Mouse (Mus musculus): Measurements from ENCODE around the gene Polm. TPM values are rescaled to one million over a fixed set of nuclear protein-coding genes. Genes with fewer than 3 reads are reported as not detected.

Polm gene
- polyA plus RNA-seq, 1 experiment, result 14.7 TPM

DNA sequence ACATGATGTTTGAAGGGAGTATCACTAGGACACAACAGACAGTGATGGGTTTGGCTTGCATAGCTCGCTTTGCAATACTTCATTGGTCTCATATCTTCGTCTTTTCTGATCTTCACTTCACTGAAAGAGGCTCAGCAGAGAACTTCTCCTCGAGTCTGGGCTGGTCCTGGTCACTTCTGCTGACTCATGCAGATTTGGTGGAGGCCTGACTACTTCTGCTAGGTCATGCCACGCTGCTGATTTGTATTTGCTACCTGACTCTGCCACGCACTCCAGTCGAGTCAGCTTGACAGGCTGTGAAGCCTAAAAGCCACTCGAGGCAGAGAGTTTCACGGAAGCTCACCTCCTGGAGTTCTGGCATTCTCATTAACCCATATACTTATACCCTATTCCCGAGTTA lies 29.9 kb downstream of the Polm start:
- TF ChIP-seq CTCF (conservative IDR thresholded peaks at IDR 0.05; ENCODE audit: insufficient read depth, insufficient read length, low read depth, low read length) (no peak), POLR2A (IDR thresholded peaks at IDR 0.05; ENCODE audit: low read depth, low read length) (no peak)
- H3K36me3 ChIP-seq (ENCODE audit: control insufficient read depth, insufficient read depth, low read length), result no peaks in the 10 kb centered on the region
- DNase-seq, result no peak
- H3K4me1 ChIP-seq (ENCODE audit: control insufficient read depth, insufficient read depth, low read length), result no peaks in the 10 kb centered on the region
- H3K27me3 ChIP-seq (replicated peaks; ENCODE audit: control insufficient read depth, insufficient read depth, low read length), result no peaks in the 10 kb centered on the region
- WGBS, result 82% methylated on average over 9 of the region's 9 CpGs
- H3K4me3 ChIP-seq (ENCODE audit: insufficient read depth, low read depth, low read length), result no peak overlapping the region
- H3K27ac ChIP-seq (ENCODE audit: insufficient read depth, low read depth, low read length), result no peak overlapping the region

DNA sequence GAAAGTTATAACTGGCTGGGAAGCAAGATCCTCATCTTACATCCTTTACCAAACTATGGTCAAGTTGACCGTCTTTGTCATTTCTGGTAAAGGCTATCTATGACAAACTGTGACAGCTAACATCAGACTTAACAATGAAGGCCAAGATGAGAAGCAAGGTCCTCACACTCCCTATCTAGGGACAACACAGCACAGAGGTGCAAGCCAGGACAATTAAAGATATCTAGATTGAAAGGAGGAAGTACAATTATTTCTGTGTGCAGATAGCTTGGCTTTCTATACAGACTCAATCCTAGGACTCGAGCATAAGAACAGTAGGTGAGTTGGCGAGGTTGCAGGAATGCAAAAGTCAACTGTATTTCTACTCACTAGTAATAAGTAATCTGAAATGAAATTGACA lies 32.1 kb downstream of the Polm start:
- no peaks in the 10 kb centered on the region for H3K36me3 ChIP-seq (ENCODE audit: control insufficient read depth, insufficient read depth, low read length)
- H3K4me1 ChIP-seq (ENCODE audit: control insufficient read depth, insufficient read depth, low read length), result 0 out of 2 replicates have a peak, but pooled peaks cover 3% of the 10 kb centered on the region
- no peak overlapping the region for H3K4me3 ChIP-seq (ENCODE audit: insufficient read depth, low read depth, low read length)
- TF ChIP-seq POLR2A (IDR thresholded peaks at IDR 0.05; ENCODE audit: low read depth, low read length), result no peak
- no peak for TF ChIP-seq CTCF (conservative IDR thresholded peaks at IDR 0.05; ENCODE audit: insufficient read depth, insufficient read length, low read depth, low read length)
- no peak for DNase-seq
- 82% methylated on average over 3 of the region's 3 CpGs for WGBS
- no peaks in the 10 kb centered on the region for H3K27me3 ChIP-seq (replicated peaks; ENCODE audit: control insufficient read depth, insufficient read depth, low read length)
- no peak overlapping the region for H3K27ac ChIP-seq (ENCODE audit: insufficient read depth, low read depth, low read length)

- Histone ChIP-seq H3K36me3 (ENCODE audit: control insufficient read depth, insufficient read depth, low read length) (no peaks in the 10 kb centered on the region), H3K27me3 (replicated peaks; ENCODE audit: control insufficient read depth, insufficient read depth, low read length) (no peaks in the 10 kb centered on the region), H3K27ac (ENCODE audit: insufficient read depth, low read depth, low read length) (no peak overlapping the region), H3K4me1 (ENCODE audit: control insufficient read depth, insufficient read depth, low read length) (0 out of 2 replicates have a peak, but pooled peaks cover 4% of the 10 kb centered on the region), H3K4me3 (ENCODE audit: insufficient read depth, low read depth, low read length) (no peak overlapping the region)
- WGBS, result 73% methylated on average over 5 of the region's 5 CpGs
- TF ChIP-seq POLR2A (IDR thresholded peaks at IDR 0.05; ENCODE audit: low read depth, low read length), result no peak
- TF ChIP-seq CTCF (conservative IDR thresholded peaks at IDR 0.05; ENCODE audit: insufficient read depth, insufficient read length, low read depth, low read length), result no peak
- DNase-seq, result no peak
Observed at GRCm38 (mm10) chr11:5804174-5804573, 33.6 kb downstream of the Polm start.

DNA sequence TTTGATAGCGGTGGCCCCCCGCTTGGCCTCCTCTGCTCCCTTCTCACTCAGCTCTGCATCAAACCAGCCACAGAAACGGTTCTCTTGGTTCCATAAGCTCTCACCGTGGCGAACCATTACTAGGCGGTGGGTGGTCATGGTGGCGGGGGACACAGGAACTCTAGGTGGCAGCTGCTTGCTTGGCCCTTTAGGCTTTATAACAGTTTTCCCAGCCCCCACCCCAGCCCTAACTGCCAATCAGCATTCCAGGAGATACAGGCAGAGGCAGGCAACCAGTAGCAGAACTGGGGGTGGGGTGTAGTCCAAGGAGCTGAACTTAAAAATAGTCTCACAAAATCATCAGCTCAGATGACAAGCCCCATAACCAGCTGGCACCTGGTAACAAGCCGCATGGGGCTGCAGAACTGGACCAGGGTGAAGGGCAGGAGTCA lies 34.2 kb downstream of the Polm start, which contains the start of gene Pgam2:
Gene Pgam2 (minus strand): TSS at position 183 of the 431 bp plus-strand sequence.
- Histone ChIP-seq H3K27ac (ENCODE audit: insufficient read depth, low read depth, low read length) (peak within 1 kb of the TSS; percentile 54), H3K27me3 (replicated peaks; ENCODE audit: control insufficient read depth, insufficient read depth, low read length) (no peaks in the 10 kb centered on the region), H3K4me3 (ENCODE audit: insufficient read depth, low read depth, low read length) (peak within 1 kb of the TSS; percentile 38), H3K36me3 (ENCODE audit: control insufficient read depth, insufficient read depth, low read length) (no peaks in the 10 kb centered on the region), H3K4me1 (ENCODE audit: control insufficient read depth, insufficient read depth, low read length) (0 out of 2 replicates have a peak, but pooled peaks cover 4% of the 10 kb centered on the region)
- peak; percentile 48 for DNase-seq
- 54% methylated on average over 8 of the region's 8 CpGs for WGBS
- no peak for TF ChIP-seq POLR2A (IDR thresholded peaks at IDR 0.05; ENCODE audit: low read depth, low read length)

DNA sequence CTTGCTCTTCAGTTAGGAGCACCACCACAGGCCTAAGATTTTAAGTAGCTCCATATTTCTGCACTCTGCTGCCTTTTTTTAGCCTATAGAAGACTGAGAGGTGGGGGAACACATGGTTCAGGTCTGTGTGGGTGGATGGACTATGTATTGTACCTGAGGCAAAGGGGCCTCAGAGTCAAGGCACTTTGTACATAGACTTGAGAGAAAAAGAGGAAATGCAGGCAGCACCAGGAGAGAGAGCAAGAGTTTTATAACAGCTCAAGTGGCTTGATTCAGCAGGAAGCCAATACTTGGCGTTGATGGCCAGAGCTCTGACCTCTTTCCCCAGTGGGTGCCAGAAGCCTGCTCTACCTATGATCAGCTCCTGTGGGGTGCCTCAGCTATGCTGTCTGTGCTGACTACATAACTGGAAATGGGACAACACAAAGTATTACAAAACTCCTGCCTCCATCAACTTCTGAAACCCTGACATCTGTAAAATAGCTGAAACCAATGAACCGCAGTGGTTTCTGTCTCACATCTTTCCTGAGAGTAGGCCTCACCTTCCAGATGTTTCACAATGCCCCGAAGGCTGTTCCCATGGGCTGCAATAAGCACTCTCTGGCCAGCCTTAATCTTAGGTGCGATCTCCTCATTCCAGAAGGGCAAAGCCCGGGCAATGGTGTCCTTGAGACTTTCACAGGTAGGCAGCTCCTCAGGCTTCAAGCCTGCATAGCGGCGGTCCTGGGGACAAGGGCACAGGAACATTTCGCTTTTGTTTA lies 35.2 kb downstream of the Polm start:
- WGBS, result 55% methylated on average over 8 of the region's 8 CpGs
- 0 out of 2 replicates have a peak, but pooled peaks cover 4% of the 10 kb centered on the region for H3K4me1 ChIP-seq (ENCODE audit: control insufficient read depth, insufficient read depth, low read length)
- peak; percentile 21 for DNase-seq
- H3K27ac ChIP-seq (ENCODE audit: insufficient read depth, low read depth, low read length), result peak overlapping the region; percentile 54
- no peaks in the 10 kb centered on the region for H3K27me3 ChIP-seq (replicated peaks; ENCODE audit: control insufficient read depth, insufficient read depth, low read length)
- peak overlapping the region; percentile 38; the same call in 1 of the 2 replicates for H3K4me3 ChIP-seq (ENCODE audit: insufficient read depth, low read depth, low read length)
- no peaks in the 10 kb centered on the region for H3K36me3 ChIP-seq (ENCODE audit: control insufficient read depth, insufficient read depth, low read length)
- TF ChIP-seq POLR2A (IDR thresholded peaks at IDR 0.05; ENCODE audit: low read depth, low read length) (no peak), CTCF (conservative IDR thresholded peaks at IDR 0.05; ENCODE audit: insufficient read depth, insufficient read length, low read depth, low read length) (no peak)

GRCm38 (mm10) chr11:5802005-5802404 lies 35.8 kb downstream of the Polm start:
- TF ChIP-seq CTCF (conservative IDR thresholded peaks at IDR 0.05; ENCODE audit: insufficient read depth, insufficient read length, low read depth, low read length) (no peak), POLR2A (IDR thresholded peaks at IDR 0.05; ENCODE audit: low read depth, low read length) (no peak)
- Histone ChIP-seq H3K4me3 (ENCODE audit: insufficient read depth, low read depth, low read length) (peak overlapping the region; percentile 5), H3K27me3 (replicated peaks; ENCODE audit: control insufficient read depth, insufficient read depth, low read length) (no peaks in the 10 kb centered on the region), H3K4me1 (ENCODE audit: control insufficient read depth, insufficient read depth, low read length) (0 out of 2 replicates have a peak, but pooled peaks cover 4% of the 10 kb centered on the region), H3K27ac (ENCODE audit: insufficient read depth, low read depth, low read length) (peak overlapping the region; percentile 54), H3K36me3 (ENCODE audit: control insufficient read depth, insufficient read depth, low read length) (no peaks in the 10 kb centered on the region)
- no peak for DNase-seq
- 38% methylated on average over 12 of the region's 12 CpGs for WGBS

GRCm38 (mm10) chr11:5801511-5801910 lies 36.3 kb downstream of the Polm start:
- Histone ChIP-seq H3K27me3 (replicated peaks; ENCODE audit: control insufficient read depth, insufficient read depth, low read length) (no peaks in the 10 kb centered on the region), H3K27ac (ENCODE audit: insufficient read depth, low read depth, low read length) (no peak overlapping the region), H3K4me1 (ENCODE audit: control insufficient read depth, insufficient read depth, low read length) (0 out of 2 replicates have a peak, but pooled peaks cover 4% of the 10 kb centered on the region), H3K4me3 (ENCODE audit: insufficient read depth, low read depth, low read length) (peak overlapping the region; percentile 5; the same call in 1 of the 2 replicates), H3K36me3 (ENCODE audit: control insufficient read depth, insufficient read depth, low read length) (no peaks in the 10 kb centered on the region)
- no peak for DNase-seq
- 94% methylated on average over 16 of the region's 16 CpGs for WGBS
- no peak for TF ChIP-seq CTCF (conservative IDR thresholded peaks at IDR 0.05; ENCODE audit: insufficient read depth, insufficient read length, low read depth, low read length)
- TF ChIP-seq POLR2A (IDR thresholded peaks at IDR 0.05; ENCODE audit: low read depth, low read length), result no peak

All from kidney, adult 2 months (tissue).